Mouse (Mus musculus) midbrain, embryonic 11.5 days (tissue): ENCODE results near the gene Trpm8. TPM values are rescaled to one million over a fixed set of nuclear protein-coding genes. Genes with fewer than 3 reads are reported as not detected.

Experiments used
- ATAC-seq: fragments of 200-750 bp; cut with Nextera tagmentation; 2 replicates; pipeline ENCODE4 v1.8.0; 2017; ENCODE audit warnings: moderate TSS enrichment, moderate library complexity; ENCODE audit not compliant: low FRiP score
- DNase-seq: peaks from one replicate; pipeline ENCODE4 v3.0.0; 2015; ENCODE audit warnings: low spot score; ENCODE audit errors: missing footprints
- H3K27ac ChIP-seq: fragments of 300-500 bp; sonication (generic); 2 replicates; pipeline ENCODE4 v1.5.1; 2014; ENCODE audit warnings: low read depth, low read length
- H3K27me3 ChIP-seq: fragments of 300-500 bp; sonication (generic); 2 replicates; pipeline ENCODE4 v1.6.1; 2014; ENCODE audit warnings: mild to moderate bottlenecking, low read length, moderate library complexity, mixed read lengths; ENCODE audit not compliant: control insufficient read depth, insufficient read depth
- H3K36me3 ChIP-seq: fragments of 300-500 bp; sonication (generic); 2 replicates; pipeline ENCODE4 v1.6.1; 2014; ENCODE audit warnings: mild to moderate bottlenecking, low read length, moderate library complexity, mixed read lengths; ENCODE audit not compliant: control insufficient read depth, insufficient read depth
- H3K4me1 ChIP-seq: fragments of 300-500 bp; sonication (generic); 2 replicates; pipeline ENCODE4 v1.6.1; 2014; ENCODE audit warnings: low read length; ENCODE audit not compliant: control insufficient read depth, insufficient read depth
- H3K4me2 ChIP-seq: fragments of 300-500 bp; sonication (generic); 2 replicates; pipeline ENCODE4 v1.6.1; 2014; ENCODE audit warnings: mild to moderate bottlenecking, moderate library complexity
- H3K4me3 ChIP-seq: fragments of 300-500 bp; sonication (generic); 2 replicates; pipeline ENCODE4 v1.5.1; 2014; ENCODE audit warnings: low read depth, low read length
- H3K9ac ChIP-seq: fragments of 300-500 bp; sonication (generic); 2 replicates; pipeline ENCODE4 v1.6.1; 2014; ENCODE audit warnings: low read length
- H3K9me3 ChIP-seq: fragments of 300-500 bp; sonication (generic); 2 replicates; pipeline ENCODE4 v1.6.1; 2016; ENCODE audit warnings: low read length; ENCODE audit not compliant: control insufficient read depth
- WGBS: fragments of 180-500 bp; shearing (Covaris S2); extraction: QIAGEN DNeasy Blood & Tissue Kit; methylation state at CpG from one replicate; pipeline ENCODE4 v1.1.7; 2014; 5-methylcytosine and 5-hydroxymethylcytosine counted together
- polyA plus RNA-seq: library from polyadenylated mRNA; unstranded; fragments of >200 nt; fragmentation: Nextera tagmentation; extraction: Ambion mirVana; gene quantifications from 2 replicates; pipeline ENCODE4 v1.2.1, GENCODE M21; 2014

The Trpm8 gene
- polyA plus RNA-seq, 1 experiment from 2014 or later: not detected

GRCm38 (mm10) chr1:88267489-88267888 lies 10.0 kb upstream of the Trpm8 start:
- peaks cover 12% of the 10 kb centered on the region for H3K9me3 ChIP-seq
- no peak overlapping the region for H3K27ac ChIP-seq
- H3K9ac ChIP-seq: no peak overlapping the region
- DNase-seq: no peak
- no peaks in the 10 kb centered on the region for H3K4me1 ChIP-seq
- H3K4me3 ChIP-seq: no peak overlapping the region
- H3K36me3 ChIP-seq: peaks cover 87% of the 10 kb centered on the region
- ATAC-seq: peak; percentile 7; the same call in 1 of the 2 replicates
- WGBS: 96% methylated on average over 6 of the region's 6 CpGs
- H3K27me3 ChIP-seq: no peaks in the 10 kb centered on the region
- H3K4me2 ChIP-seq: no peak overlapping the region

GRCm38 (mm10) chr1:88268070-88268469 lies 9.4 kb upstream of the Trpm8 start:
- Histone ChIP-seq H3K27ac (no peak overlapping the region), H3K36me3 (peaks cover 86% of the 10 kb centered on the region), H3K4me1 (no peaks in the 10 kb centered on the region), H3K9me3 (peaks cover 12% of the 10 kb centered on the region), H3K4me3 (no peak overlapping the region), H3K9ac (no peak overlapping the region), H3K27me3 (no peaks in the 10 kb centered on the region), H3K4me2 (no peak overlapping the region)
- DNase-seq (no peak), ATAC-seq (no peak)
- WGBS: 85% methylated on average over 6 of the region's 6 CpGs

- no peak for DNase-seq
- ATAC-seq: no peak
- Histone ChIP-seq H3K4me3 (no peak overlapping the region), H3K27ac (no peak overlapping the region), H3K9ac (no peak overlapping the region), H3K9me3 (peaks cover 12% of the 10 kb centered on the region), H3K36me3 (peaks cover 83% of the 10 kb centered on the region), H3K27me3 (no peaks in the 10 kb centered on the region), H3K4me1 (no peaks in the 10 kb centered on the region), H3K4me2 (no peak overlapping the region)
- 89% methylated on average over 12 of the region's 12 CpGs for WGBS
Observed at GRCm38 (mm10) chr1:88269539-88270309, 7.7 kb upstream of the Trpm8 start.

- ATAC-seq (no peak), DNase-seq (no peak)
- H3K9me3 ChIP-seq: no peaks in the 10 kb centered on the region
- no peak overlapping the region for H3K4me2 ChIP-seq
- H3K27ac ChIP-seq: no peak overlapping the region
- no peak overlapping the region for H3K9ac ChIP-seq
- no peaks in the 10 kb centered on the region for H3K27me3 ChIP-seq
- H3K4me3 ChIP-seq: no peak overlapping the region
- peaks cover 14% of the 10 kb centered on the region for H3K4me1 ChIP-seq
- H3K36me3 ChIP-seq: peaks cover 60% of the 10 kb centered on the region
- WGBS: 65% methylated on average over 4 of the region's 4 CpGs
Observed at GRCm38 (mm10) chr1:88272851-88273250, 4.6 kb upstream of the Trpm8 start.

GRCm38 (mm10) chr1:88273326-88273725 lies 4.1 kb upstream of the Trpm8 start:
- DNase-seq: no peak
- H3K9ac ChIP-seq: no peak overlapping the region

GRCm38 (mm10) chr1:88273832-88274231 lies 3.6 kb upstream of the Trpm8 start:
- no peaks in the 10 kb centered on the region for H3K9me3 ChIP-seq
- no peak overlapping the region for H3K27ac ChIP-seq
- H3K36me3 ChIP-seq: peaks cover 50% of the 10 kb centered on the region
- H3K27me3 ChIP-seq: no peaks in the 10 kb centered on the region
- no peak overlapping the region for H3K4me3 ChIP-seq
- H3K4me1 ChIP-seq: peaks cover 14% of the 10 kb centered on the region
- no peak overlapping the region for H3K4me2 ChIP-seq
- DNase-seq: no peak
- no peak for ATAC-seq
- no peak overlapping the region for H3K9ac ChIP-seq
- 83% methylated on average over 4 of the region's 4 CpGs for WGBS

More at GRCm38 (mm10) chr1:88273326-88273725, 4.1 kb upstream of the Trpm8 start:
- Histone ChIP-seq H3K4me1 (peaks cover 14% of the 10 kb centered on the region), H3K4me2 (no peak overlapping the region), H3K4me3 (no peak overlapping the region), H3K36me3 (peaks cover 55% of the 10 kb centered on the region), H3K9me3 (no peaks in the 10 kb centered on the region), H3K27me3 (no peaks in the 10 kb centered on the region), H3K27ac (no peak overlapping the region)
- no peak for ATAC-seq
- 95% methylated on average over 3 of the region's 3 CpGs for WGBS

GRCm38 (mm10) chr1:88274371-88275077 lies 2.9 kb upstream of the Trpm8 start:
- WGBS: 76% methylated on average over 11 of the region's 11 CpGs
- Histone ChIP-seq H3K27me3 (no peaks in the 10 kb centered on the region), H3K36me3 (peaks cover 43% of the 10 kb centered on the region)

GRCm38 (mm10) chr1:88275078-88275680 lies 2.3 kb upstream of the Trpm8 start:
- Histone ChIP-seq H3K9ac (no peak overlapping the region), H3K4me3 (no peak overlapping the region), H3K27me3 (no peaks in the 10 kb centered on the region), H3K4me2 (no peak overlapping the region), H3K4me1 (peaks cover 14% of the 10 kb centered on the region), H3K27ac (no peak overlapping the region), H3K9me3 (no peaks in the 10 kb centered on the region; the same call in 1 of the 2 replicates), H3K36me3 (peaks cover 37% of the 10 kb centered on the region)
- ATAC-seq (no peak), DNase-seq (no peak)
- 71% methylated on average over 13 of the region's 13 CpGs for WGBS

More at GRCm38 (mm10) chr1:88274371-88275077, 2.9 kb upstream of the Trpm8 start:
- Histone ChIP-seq H3K27ac (no peak overlapping the region), H3K9me3 (no peaks in the 10 kb centered on the region; the same call in 1 of the 2 replicates), H3K4me2 (no peak overlapping the region), H3K9ac (no peak overlapping the region), H3K4me1 (peaks cover 14% of the 10 kb centered on the region), H3K4me3 (no peak overlapping the region)
- no peak for DNase-seq
- no peak for ATAC-seq
